Mouse (Mus musculus) heart, embryonic 10.5 days (tissue): ENCODE results near the gene Dab2ip. TPM values are rescaled to one million over a fixed set of nuclear protein-coding genes. Genes with fewer than 3 reads are reported as not detected.

Source experiments
- DNase-seq: peaks from one replicate; pipeline ENCODE4 v3.0.0-alpha.2; 2017; ENCODE audit warnings: low spot score
- H3K27ac ChIP-seq: fragments of 300-500 bp; sonication (generic); 2 replicates; pipeline ENCODE4 v1.5.1; 2016; ENCODE audit warnings: mild to moderate bottlenecking
- H3K27me3 ChIP-seq: fragments of 300-500 bp; sonication (generic); 2 replicates; pipeline ENCODE4 v1.6.1; 2016; ENCODE audit warnings: mild to moderate bottlenecking; ENCODE audit not compliant: poor library complexity, insufficient read depth, severe bottlenecking
- H3K36me3 ChIP-seq: fragments of 300-500 bp; sonication (generic); 2 replicates; pipeline ENCODE4 v1.6.1; 2016; ENCODE audit warnings: mild to moderate bottlenecking, moderate library complexity
- H3K4me1 ChIP-seq: fragments of 300-500 bp; sonication (generic); 2 replicates; pipeline ENCODE4 v1.6.1; 2016; ENCODE audit warnings: mild to moderate bottlenecking
- H3K4me3 ChIP-seq: fragments of 300-500 bp; sonication (generic); 2 replicates; pipeline ENCODE4 v1.5.1; 2016; ENCODE audit warnings: mild to moderate bottlenecking, moderate library complexity
- H3K9me3 ChIP-seq: fragments of 300-500 bp; sonication (generic); 2 replicates; pipeline ENCODE4 v1.6.1; 2016; ENCODE audit warnings: mild to moderate bottlenecking, moderate library complexity
- WGBS: fragments of 180-500 bp; shearing (Covaris S2); methylation state at CpG from one replicate; pipeline ENCODE4 v1.1.7; 2016; 5-methylcytosine and 5-hydroxymethylcytosine counted together
- polyA plus RNA-seq: library from polyadenylated mRNA; unstranded; fragments of >200 nt; fragmentation: Nextera tagmentation; extraction: Ambion mirVana; gene quantifications from 2 replicates; pipeline ENCODE4 v1.2.1, GENCODE M21; 2016

Dab2ip gene
- polyA plus RNA-seq, 1 experiment from 2014 or later, result 49.0 TPM

DNA sequence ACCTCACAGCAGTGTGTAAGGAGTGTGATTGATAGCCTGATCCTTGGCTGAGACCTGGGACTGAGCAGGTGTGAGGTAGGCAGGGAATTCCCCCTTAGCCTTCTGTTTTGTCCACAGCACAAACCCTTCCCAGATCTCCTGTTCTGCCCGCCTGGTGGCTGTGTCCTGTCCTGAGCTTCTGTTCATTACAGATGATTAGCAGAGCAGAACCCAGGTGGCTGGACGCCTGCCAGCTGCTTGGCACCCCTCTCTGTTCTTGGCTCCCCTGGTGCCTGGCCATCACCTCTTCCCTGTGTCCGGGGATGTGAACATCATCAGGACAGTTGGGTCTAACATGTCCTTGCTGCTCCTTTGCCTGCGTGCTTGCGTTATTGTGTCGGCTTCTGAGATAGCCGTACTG lies 165.6 kb downstream of the Dab2ip start:
- H3K36me3 ChIP-seq, result peaks cover 95% of the 10 kb centered on the region
- H3K4me3 ChIP-seq, result no peak overlapping the region
- H3K27ac ChIP-seq, result no peak overlapping the region
- peaks cover 14% of the 10 kb centered on the region for H3K4me1 ChIP-seq
- DNase-seq, result no peak
- WGBS, result 90% methylated on average over 7 of the region's 7 CpGs
- H3K27me3 ChIP-seq, result no peaks in the 10 kb centered on the region
- H3K9me3 ChIP-seq, result no peaks in the 10 kb centered on the region

DNA sequence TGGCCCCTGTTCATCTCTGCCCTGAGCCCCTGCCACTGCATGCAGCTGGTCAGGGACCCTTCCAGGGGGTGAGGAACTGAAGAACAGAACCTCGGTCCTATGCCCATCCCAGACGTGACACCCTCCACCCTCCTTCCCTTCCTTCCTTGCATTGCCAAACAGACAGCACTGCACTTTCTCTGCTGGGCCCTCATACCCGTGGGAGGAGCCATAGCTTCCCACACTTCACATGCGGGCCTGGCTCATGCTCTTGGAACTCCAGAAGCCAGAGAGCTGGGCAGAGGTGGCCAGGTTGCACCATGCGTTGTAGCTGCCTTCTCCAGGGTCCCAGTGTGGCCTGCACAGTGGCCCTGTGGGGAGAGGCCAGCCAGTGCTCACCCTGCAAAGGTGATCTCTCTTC lies 170.6 kb downstream of the Dab2ip start:
- H3K4me1 ChIP-seq, result peaks cover 38% of the 10 kb centered on the region
- WGBS, result 43% methylated on average over 5 of the region's 5 CpGs
- peaks cover 80% of the 10 kb centered on the region for H3K36me3 ChIP-seq
- no peak overlapping the region for H3K4me3 ChIP-seq
- DNase-seq, result no peak
- peak overlapping the region; percentile 70 for H3K27ac ChIP-seq
- H3K9me3 ChIP-seq, result no peaks in the 10 kb centered on the region
- H3K27me3 ChIP-seq, result no peaks in the 10 kb centered on the region

DNA sequence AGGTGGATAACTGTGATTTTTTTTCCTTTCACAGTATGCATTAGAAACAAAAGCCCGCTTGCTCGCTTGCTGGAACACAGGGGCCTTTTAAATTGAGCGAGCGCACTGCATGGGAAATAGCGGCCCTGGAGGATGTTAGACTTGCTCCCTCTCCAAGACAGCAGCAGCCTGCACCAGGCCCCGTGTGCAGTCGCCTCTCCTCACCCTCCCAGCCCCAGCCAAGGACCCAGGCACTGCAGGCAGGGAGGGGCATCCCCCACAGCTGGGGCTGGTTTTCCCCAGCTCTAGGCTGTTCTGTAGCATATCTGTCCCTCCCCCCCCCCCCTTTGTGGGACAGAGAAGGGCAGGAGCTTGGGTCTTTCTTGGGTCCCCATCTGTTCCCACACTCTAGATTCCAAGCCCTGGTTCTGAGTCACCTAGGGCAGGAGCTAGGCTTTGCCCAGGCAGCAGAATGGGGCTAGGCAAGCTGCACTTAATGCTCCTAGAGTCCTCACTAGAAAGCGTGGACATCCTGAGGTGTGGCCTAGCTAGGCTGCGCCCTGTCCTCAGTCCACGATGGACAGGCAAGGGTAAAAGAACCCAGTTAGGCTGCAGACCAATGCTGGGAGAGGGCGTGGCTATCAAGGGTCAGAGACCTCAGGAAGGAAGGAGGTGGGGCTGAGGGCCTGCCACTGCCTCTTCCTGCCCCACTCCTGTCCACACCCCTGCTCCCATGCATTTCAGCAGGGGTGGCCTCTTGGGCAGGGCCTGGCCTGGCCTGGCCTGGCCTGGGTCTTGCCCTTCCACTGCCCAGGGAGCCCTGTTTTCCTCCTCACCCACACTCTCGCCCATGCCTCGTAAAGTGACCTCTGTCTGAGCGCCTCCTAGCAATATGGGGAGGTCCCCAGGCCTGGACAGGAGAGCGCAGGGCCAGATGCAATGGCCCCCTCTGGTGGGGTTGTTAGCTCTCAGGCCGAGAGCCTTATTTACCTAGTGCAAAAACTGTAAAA lies 171.3 kb downstream of the Dab2ip start:
- H3K36me3 ChIP-seq, result peaks cover 73% of the 10 kb centered on the region
- DNase-seq, result peak; percentile 83
- H3K27ac ChIP-seq, result peak overlapping the region; percentile 70
- WGBS, result 41% methylated on average over 16 of the region's 16 CpGs
- H3K27me3 ChIP-seq, result no peaks in the 10 kb centered on the region
- no peaks in the 10 kb centered on the region for H3K9me3 ChIP-seq
- H3K4me3 ChIP-seq, result 0 out of 2 replicates have a peak overlapping the region, but pooled peaks have one; percentile 13
- H3K4me1 ChIP-seq, result peaks cover 38% of the 10 kb centered on the region

DNA sequence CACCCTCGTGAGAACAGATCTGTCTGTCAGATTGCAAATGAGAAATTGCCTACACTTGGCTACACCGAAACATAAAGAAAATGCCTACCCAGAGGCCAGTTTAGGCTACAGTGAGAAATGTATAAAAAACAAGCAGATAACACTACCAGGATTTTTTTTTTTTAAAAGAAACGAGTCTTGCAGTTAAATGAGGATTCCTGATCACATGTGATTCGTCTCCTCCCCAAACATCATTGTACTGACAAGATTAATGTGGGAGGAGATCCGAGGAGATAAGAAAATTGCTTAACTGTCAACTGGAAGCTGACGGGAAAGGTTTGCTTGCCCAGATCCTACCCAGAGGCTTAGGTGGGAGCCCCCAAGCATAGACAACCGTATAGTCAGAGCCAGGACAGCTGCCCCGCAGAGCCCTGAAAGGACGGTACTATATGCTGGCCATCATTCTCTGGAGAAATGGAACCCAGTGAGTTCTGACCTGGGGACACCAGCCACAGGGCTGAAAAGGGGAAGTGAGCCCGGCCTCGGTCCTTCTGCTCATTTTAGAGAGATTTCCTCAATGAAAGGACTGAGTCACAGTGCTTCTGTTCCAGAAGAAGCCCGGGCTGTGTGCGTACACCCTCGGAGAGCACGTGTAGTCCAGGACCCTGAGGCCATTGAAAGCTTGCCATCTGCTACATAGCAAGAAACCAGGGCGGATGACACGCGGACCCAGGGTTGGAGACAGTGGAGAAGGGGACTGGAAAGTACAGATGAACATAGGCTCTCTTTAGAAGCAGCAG lies 173.8 kb downstream of the Dab2ip start:
- H3K36me3 ChIP-seq, result peaks cover 53% of the 10 kb centered on the region

DNA sequence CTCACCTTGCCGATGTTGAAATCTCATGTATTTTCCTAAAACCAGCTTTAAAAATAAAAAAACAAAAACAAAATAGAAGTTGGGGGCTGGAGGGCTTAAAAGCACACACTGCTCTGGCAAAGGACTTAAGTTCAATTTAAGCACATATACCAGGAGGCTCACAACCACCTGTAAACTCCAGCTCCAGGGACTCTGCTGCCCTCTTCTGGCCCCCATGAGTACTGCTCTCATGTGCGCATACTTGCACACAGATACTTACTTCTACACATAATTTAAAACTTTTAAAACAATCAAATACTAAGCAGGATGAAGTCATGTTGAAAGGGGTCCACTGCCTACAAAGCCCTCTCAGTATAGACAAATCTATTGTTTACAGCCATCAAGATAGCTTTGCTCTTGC lies 176.9 kb downstream of the Dab2ip start:
- Histone ChIP-seq H3K27me3 (no peaks in the 10 kb centered on the region), H3K9me3 (no peaks in the 10 kb centered on the region)
- 95% methylated on average over 2 of the region's 2 CpGs for WGBS

More for the DNA sequence above, 173.8 kb downstream of the Dab2ip start:
- Histone ChIP-seq H3K4me1 (peaks cover 38% of the 10 kb centered on the region), H3K9me3 (no peaks in the 10 kb centered on the region), H3K27ac (no peak overlapping the region; the same call in 1 of the 2 replicates), H3K27me3 (no peaks in the 10 kb centered on the region), H3K4me3 (no peak overlapping the region)
- no peak for DNase-seq
- 74% methylated on average over 18 of the region's 18 CpGs for WGBS

DNA sequence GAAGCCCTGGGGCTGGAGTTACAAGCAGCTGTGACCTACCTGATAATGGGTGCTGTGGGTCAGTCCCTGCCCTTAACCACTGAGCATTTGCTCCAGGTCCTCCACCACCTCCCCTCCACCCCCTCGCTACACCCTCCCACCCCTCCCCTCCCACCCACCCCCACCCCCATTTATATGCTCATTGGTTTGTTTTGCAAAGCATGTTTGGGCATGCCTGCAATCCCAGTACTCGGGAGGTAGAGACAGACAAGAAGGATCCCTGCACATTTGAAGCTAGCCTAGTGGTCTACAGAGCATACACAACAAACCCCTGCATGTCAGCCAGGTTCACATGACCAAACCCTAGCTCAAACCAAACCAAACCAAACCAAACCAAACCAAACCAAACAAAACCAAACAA lies 178.0 kb downstream of the Dab2ip start:
- Histone ChIP-seq H3K4me1 (peaks cover 32% of the 10 kb centered on the region), H3K9me3 (no peaks in the 10 kb centered on the region), H3K27ac (no peak overlapping the region), H3K36me3 (peaks cover 14% of the 10 kb centered on the region), H3K27me3 (0 out of 2 replicates have a peak, but pooled peaks cover under 1% of the 10 kb centered on the region), H3K4me3 (no peak overlapping the region)
- no peak for DNase-seq
- 79% methylated on average over 2 of the region's 2 CpGs for WGBS

More for the DNA sequence above, 176.9 kb downstream of the Dab2ip start:
- H3K36me3 ChIP-seq, result peaks cover 23% of the 10 kb centered on the region
- no peak overlapping the region for H3K4me3 ChIP-seq
- H3K4me1 ChIP-seq, result peaks cover 30% of the 10 kb centered on the region
- DNase-seq, result no peak
- no peak overlapping the region for H3K27ac ChIP-seq

DNA sequence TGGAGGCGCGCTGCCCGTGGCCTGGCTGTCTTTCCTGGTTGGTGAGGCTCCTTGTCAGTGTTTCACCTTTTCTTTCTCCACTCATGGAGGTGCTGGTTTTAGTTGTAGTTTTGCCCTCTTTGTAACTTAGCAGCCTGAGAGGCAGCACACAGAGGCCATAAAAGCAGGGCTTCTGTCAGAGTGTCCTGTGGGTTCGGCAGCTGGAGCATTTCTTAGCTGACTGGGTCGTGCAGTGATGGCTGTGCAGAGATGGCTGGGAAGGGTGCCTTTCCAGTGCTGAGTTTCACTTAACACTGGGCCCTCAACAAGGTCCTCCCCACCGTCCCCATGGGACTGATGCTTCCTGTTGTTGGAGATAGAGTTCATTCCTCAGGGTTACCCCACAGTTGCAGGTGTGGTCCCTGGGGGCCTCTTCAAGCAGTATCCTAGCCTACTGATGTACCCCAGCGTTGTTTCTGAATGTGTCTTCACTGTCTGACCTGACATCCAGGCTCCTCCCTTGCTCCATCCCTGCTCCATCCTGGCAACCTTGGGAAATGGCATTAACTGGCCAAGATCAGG lies 179.5 kb downstream of the Dab2ip start:
- Histone ChIP-seq H3K4me1 (peaks cover 32% of the 10 kb centered on the region), H3K36me3 (no peaks in the 10 kb centered on the region; the same call in 1 of the 2 replicates), H3K4me3 (no peak overlapping the region), H3K27me3 (0 out of 2 replicates have a peak, but pooled peaks cover 5% of the 10 kb centered on the region), H3K27ac (peak overlapping the region; percentile 42; the same call in 1 of the 2 replicates), H3K9me3 (no peaks in the 10 kb centered on the region)
- no peak for DNase-seq
- 78% methylated on average over 7 of the region's 7 CpGs for WGBS

DNA sequence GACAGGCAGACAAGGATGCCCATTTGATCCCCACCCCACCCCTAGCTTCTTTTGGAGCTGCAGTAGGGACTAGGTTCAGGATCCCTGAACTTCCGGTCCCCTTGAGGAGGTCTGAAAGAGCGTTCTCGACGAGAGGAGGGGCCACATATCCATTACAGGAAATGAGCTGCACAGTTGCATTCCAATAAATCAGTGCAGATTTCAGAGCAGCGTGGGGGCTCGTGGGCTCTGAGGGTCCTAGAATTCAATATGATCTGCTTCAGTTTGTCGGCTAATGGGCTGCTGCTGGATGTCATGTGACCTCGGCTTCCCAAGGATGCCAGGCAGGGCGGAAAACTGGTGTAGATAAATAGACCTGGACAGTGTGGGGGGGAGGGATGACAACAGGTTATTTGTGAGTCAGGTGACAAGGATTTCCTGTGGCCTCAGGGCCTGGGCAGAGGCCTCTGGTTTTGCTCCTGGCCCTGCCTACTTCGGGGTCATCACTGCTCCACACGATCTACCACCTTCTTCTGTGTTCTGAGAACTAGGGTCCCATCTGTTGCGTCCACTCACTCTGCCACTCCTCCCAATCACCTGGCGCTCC lies 181.7 kb downstream of the Dab2ip start:
- Histone ChIP-seq H3K27ac (peak overlapping the region; percentile 62), H3K27me3 (0 out of 2 replicates have a peak, but pooled peaks cover 6% of the 10 kb centered on the region), H3K36me3 (no peaks in the 10 kb centered on the region), H3K4me1 (peaks cover 32% of the 10 kb centered on the region), H3K9me3 (no peaks in the 10 kb centered on the region), H3K4me3 (no peak overlapping the region)
- 62% methylated on average over 13 of the region's 13 CpGs for WGBS
- DNase-seq, result no peak

DNA sequence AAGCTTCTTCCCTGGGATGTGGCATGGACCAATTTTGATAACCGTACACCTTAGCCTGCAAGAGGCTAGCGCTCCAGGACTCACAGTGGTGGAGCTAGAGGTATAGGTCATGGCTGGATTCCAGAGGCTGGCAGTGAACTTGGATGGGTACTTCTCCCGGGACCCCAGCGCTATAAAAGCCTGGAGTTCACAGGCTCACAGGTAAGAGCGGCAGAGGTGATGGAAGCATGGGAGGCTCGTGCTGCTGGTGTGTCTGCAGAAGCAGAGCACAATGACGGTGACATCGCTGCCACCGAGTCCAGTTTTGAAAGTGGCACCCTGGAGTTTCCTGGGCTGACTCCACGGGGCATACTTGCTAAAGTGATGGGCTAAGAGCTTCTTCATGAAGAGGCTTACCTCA lies 187.8 kb downstream of the Dab2ip start:
- H3K36me3 ChIP-seq, result no peaks in the 10 kb centered on the region
- H3K9me3 ChIP-seq, result no peaks in the 10 kb centered on the region
- 0 out of 2 replicates have a peak, but pooled peaks cover 11% of the 10 kb centered on the region for H3K27me3 ChIP-seq
- H3K27ac ChIP-seq, result no peak overlapping the region
- H3K4me1 ChIP-seq, result peaks cover 18% of the 10 kb centered on the region
- H3K4me3 ChIP-seq, result no peak overlapping the region
- DNase-seq, result no peak
- WGBS, result 80% methylated on average over 10 of the region's 10 CpGs

DNA sequence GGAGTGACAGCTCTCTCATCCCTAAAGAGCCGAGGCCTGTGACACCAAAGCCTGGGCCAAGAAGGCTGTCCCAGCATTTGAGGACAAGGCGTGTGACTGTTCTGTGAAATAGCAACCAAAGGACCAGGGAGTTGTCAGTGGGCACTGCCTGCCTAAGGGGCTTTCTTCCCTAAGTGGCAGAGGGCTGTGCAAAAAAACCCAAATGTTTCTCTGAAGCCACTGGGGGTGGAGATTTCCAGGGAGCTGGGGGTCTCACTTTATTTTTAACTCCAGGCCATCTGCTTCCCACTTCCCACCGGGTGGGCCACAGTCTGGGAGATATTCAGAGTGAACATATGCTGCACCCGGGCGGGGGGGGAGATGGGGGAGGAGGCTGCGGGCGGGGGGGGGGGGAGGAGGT lies 188.6 kb downstream of the Dab2ip start:
- Histone ChIP-seq H3K36me3 (no peaks in the 10 kb centered on the region), H3K9me3 (no peaks in the 10 kb centered on the region), H3K27ac (no peak overlapping the region), H3K27me3 (peaks cover 6% of the 10 kb centered on the region; the same call in 1 of the 2 replicates), H3K4me3 (no peak overlapping the region), H3K4me1 (peaks cover 12% of the 10 kb centered on the region)
- no peak for DNase-seq
- 16% methylated on average over 6 of the region's 7 CpGs for whole genome bisulfite sequencing

DNA sequence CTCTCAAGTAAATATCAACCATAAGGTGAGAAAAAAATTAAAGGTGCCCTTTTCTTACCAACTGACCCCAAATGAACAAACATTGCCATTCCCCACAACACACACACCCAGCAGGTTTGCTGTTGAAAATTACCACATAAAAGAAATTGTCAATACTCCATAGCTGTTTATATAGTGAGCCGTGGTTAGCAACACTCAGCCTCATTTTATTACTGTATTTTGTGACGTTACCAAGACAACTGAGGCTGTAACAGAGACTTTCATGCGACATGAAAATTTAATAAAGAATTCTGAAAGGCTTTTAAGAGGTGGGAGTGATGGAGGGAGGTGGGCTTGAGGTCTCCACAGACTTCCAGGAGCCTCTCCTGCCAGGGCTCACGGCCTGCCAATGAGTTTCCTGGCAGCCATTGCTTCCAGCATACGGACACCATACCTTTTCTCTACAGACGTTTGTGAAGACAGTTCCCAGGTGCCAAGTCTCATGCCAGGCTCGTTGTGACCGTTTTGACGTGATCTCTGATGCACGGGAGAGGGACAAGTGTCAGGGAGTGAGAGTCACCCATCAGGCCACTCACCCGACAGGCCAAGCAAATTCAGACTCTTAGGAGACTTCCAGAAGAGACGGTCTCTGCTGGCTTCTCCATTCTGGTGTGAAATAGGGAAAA lies 189.4 kb downstream of the Dab2ip start:
- H3K27ac ChIP-seq, result no peak overlapping the region
- H3K4me1 ChIP-seq, result peaks cover 16% of the 10 kb centered on the region
- H3K4me3 ChIP-seq, result no peak overlapping the region
- peaks cover 6% of the 10 kb centered on the region; the same call in 1 of the 2 replicates for H3K27me3 ChIP-seq
- no peak for DNase-seq
- no peaks in the 10 kb centered on the region for H3K9me3 ChIP-seq
- 72% methylated on average over 12 of the region's 12 CpGs for WGBS
- no peaks in the 10 kb centered on the region for H3K36me3 ChIP-seq
